Mouse (Mus musculus) lung, postnatal 36 days (tissue): ENCODE results near the gene Syngap1.
"Not testable (repeated sequence)": the region's sequence is repeated elsewhere in the genome, so short reads cannot be mapped to it uniquely, and the experiment has no call there.

Experiments
- DNase-seq: peaks from one replicate; pipeline ENCODE4 v3.0.0; 2022; ENCODE audit warnings: mixed read lengths

Syngap1 gene

GRCm38 (mm10) chr17:26941031-26941789 lies at the start of gene Syngap1:
TSS of gene Syngap1 (plus strand) at chr17:26941253.
- no peak for DNase-seq

GRCm38 (mm10) chr17:26892635-26893375 lies 48.2 kb upstream of the Syngap1 start:
- no peak for DNase-seq

GRCm38 (mm10) chr17:26893492-26893891 lies 47.6 kb upstream of the Syngap1 start:
- no peak for DNase-seq

- DNase-seq, result peak; percentile 18
Observed at GRCm38 (mm10) chr17:26894342-26894741, 46.7 kb upstream of the Syngap1 start.

- DNase-seq, result peak; percentile 84
Observed at GRCm38 (mm10) chr17:26895578-26895977, 45.5 kb upstream of the Syngap1 start.

- no peak for DNase-seq
Observed at GRCm38 (mm10) chr17:26900916-26901315, 40.1 kb upstream of the Syngap1 start.

- DNase-seq, result no peak
Observed at GRCm38 (mm10) chr17:26904320-26904719, 36.7 kb upstream of the Syngap1 start.

GRCm38 (mm10) chr17:26907506-26907905 lies 33.5 kb upstream of the Syngap1 start:
- not testable (repeated sequence) for DNase-seq

GRCm38 (mm10) chr17:26915248-26915647 lies 25.8 kb upstream of the Syngap1 start:
- DNase-seq, result no peak

GRCm38 (mm10) chr17:26916711-26917482 lies 24.2 kb upstream of the Syngap1 start, which contains the start of gene Kifc5b:
TSS of gene Kifc5b (plus strand) at chr17:26917091.
- peak; percentile 100 for DNase-seq

- not testable (repeated sequence) for DNase-seq
Observed at GRCm38 (mm10) chr17:26917560-26917959, 23.5 kb upstream of the Syngap1 start.

GRCm38 (mm10) chr17:26918343-26918742 lies 22.7 kb upstream of the Syngap1 start:
- no peak for DNase-seq

- not testable (repeated sequence) for DNase-seq
Observed at GRCm38 (mm10) chr17:26919516-26919915, 21.5 kb upstream of the Syngap1 start.

- DNase-seq, result not testable (repeated sequence)
Observed at GRCm38 (mm10) chr17:26922368-26922767, 18.7 kb upstream of the Syngap1 start.

GRCm38 (mm10) chr17:26925414-26925813 lies 15.6 kb upstream of the Syngap1 start:
- DNase-seq, result not testable (repeated sequence)

- peak; percentile 73 for DNase-seq
Observed at GRCm38 (mm10) chr17:26931795-26932194, 9.3 kb upstream of the Syngap1 start.

- DNase-seq, result peak; percentile 98
Observed at GRCm38 (mm10) chr17:26932839-26933398, 8.1 kb upstream of the Syngap1 start, which contains the start of gene Phf1. TSS of gene Phf1 (plus strand) at chr17:26933052.

- DNase-seq, result peak; percentile 36
Observed at GRCm38 (mm10) chr17:26933419-26933818, 7.6 kb upstream of the Syngap1 start.

GRCm38 (mm10) chr17:26933885-26934827 lies 6.9 kb upstream of the Syngap1 start:
- DNase-seq, result no peak

- DNase-seq, result no peak
Observed at GRCm38 (mm10) chr17:26935027-26935426, 6.0 kb upstream of the Syngap1 start.

- DNase-seq, result no peak
Observed at GRCm38 (mm10) chr17:26936453-26936852, 4.6 kb upstream of the Syngap1 start.
